Mouse (Mus musculus) spleen, adult 18-20 months (tissue): ENCODE data around the gene Gm20388.
A peak's percentile ranks its signal among the peaks of the same experiment; 100 is the strongest.

Experiments
- DNase-seq, 2 experiments: peaks; one replicate each; pipeline ENCODE4 v3.0.0; 2022; ENCODE audit warnings: mixed read lengths in 2 of 2

The Gm20388 gene

DNA sequence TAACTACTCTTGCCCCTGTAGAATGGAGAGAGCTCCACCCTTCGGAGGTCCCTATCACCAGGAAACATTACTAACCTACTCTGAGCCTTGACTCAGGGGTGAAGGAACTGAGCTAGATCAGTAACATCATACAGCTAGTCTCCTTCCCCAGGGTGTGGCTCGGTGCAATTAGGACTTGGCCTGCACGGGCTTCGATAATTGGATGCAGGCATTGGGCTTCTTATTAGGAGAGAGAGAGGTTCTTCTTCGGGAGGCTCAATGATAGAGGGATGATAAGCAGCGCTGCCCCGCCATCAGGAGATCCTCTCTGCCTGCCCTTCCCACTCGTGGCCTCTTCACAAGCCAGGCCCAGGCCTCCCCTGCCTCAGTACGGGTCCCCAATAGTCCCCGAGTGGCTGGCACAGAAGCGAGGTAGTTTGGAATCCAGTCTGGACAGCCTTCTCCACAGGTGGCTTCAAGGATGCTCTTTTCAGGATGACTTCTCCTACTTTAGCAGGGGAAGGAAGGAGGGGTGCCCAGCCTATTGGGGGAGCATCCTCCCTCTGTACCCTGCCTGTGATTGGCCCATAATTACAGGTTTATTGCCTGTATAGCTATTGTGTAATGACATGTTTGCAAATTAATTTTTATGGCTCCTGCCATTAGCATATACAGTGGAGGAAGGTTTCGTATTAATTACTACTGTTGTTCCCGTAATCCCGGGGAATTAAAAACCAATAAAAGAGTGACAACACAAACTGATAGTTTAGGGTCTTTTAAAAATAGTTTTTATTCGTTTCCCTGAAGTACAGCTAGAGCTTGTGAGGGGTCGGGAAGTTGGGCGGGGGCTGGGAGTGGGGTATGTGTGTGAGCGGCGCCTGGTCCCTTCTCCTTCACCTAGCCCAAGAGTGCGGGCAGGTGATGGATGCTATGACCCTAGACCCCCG lies 575.2 kb downstream of the Gm20388 start:
- DNase-seq = no peak

GRCm38 (mm10) chr8:120486477-120487376 lies 576.1 kb downstream of the Gm20388 start:
- DNase-seq = peak; percentile 74 to 76

- peak in 1 of 2 experiments; percentile 62 for DNase-seq
Measured at GRCm38 (mm10) chr8:120487377-120487728, 576.7 kb downstream of the Gm20388 start.

DNA sequence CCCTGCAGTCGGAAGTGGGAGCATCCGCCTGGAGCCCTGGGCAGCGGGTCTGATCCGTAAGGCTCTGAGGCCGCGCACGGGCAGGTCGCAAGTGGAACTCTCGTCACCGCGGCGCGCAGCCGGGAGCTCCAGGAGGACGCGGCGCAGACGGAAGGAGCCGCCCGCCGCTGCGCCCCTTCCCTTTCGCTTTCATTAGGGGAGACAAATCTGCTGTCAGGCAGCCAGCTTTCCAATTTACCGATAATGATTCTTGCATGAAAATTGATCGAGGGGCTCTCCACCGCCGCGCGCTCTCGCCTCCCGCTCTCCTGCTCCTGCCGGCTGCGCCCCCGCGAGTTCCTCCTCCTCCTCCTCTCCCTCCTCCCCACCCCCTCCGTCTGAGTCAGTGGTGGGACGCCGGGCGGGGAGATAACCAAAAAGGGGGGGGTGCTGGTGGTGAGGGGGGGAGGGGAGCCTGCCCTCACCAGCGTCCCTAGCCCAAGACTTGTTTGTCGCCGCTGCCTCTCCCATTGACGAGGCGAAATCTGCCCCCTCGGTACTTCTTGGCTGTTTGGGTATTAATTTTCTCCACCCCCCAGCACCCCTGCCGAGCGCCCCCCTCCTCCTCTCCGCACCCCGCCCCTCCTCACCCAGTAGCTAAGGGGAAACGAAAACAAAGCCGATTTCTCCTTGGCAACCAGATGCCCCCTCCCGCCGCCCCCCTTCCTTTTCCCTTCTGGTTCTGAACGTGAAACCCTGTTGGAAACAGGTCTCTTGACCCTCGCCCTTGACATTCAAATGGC lies 577.3 kb downstream of the Gm20388 start:
- peak; percentile 67 to 70 for DNase-seq

DNA sequence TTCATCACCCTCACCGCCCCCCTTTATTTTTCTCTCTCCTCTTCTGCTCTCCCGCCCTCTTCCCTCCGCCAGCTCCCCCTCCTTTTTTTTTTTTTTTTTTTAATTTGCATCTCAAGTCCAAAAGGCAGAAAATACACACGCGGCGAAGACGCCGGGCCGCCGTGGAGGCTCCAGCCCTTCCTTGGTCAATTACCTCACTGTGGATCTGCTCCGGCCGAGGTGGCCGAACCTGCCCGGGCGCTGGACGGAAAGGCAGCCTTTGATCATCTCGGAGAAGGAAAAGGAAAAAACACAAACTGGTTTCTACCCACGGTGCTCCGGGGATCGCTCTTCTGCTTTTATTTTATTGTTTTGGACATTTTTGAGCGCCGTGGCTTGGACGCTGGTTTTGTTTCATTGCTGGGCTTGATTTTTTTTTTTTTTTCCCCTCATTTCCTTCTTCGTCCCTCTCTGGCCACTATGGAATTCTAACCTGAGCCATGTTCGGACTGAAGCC lies 578.0 kb downstream of the Gm20388 start:
- DNase-seq = peak in 1 of 2 experiments; percentile 45

DNA sequence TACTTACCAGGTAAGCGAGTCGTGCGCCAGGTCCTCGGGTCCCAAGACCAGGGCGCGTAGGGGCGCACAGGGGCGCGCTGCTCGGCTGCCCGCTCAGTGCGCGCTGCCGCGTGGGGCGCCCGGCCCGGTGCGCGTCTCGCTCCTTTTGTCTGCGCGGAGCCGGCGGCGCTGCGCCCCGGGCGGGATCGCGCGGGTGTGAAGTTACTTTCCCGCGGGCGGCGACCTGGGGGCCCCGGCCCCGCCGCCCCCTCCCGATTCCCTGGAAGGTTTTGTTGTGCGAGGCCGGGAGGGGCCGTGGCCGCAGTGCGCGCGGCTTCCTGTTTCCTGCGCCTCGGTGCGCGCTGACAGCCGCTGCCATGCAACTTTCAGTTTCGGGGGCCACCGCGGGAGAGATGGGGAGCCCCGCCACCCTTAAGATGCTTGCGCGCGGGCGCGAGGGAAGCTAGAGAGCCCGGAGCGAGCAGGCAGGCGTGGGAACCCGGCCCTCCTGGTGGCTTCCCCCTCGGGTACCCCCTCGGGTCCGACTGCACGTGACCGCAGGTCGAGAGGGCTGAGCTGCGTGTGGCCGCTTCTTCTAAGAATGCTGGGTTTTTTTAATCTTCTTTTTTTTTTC lies 578.6 kb downstream of the Gm20388 start:
- DNase-seq = peak; percentile 87 to 88

GRCm38 (mm10) chr8:120489771-120490281 lies 579.2 kb downstream of the Gm20388 start:
- DNase-seq = no peak

DNA sequence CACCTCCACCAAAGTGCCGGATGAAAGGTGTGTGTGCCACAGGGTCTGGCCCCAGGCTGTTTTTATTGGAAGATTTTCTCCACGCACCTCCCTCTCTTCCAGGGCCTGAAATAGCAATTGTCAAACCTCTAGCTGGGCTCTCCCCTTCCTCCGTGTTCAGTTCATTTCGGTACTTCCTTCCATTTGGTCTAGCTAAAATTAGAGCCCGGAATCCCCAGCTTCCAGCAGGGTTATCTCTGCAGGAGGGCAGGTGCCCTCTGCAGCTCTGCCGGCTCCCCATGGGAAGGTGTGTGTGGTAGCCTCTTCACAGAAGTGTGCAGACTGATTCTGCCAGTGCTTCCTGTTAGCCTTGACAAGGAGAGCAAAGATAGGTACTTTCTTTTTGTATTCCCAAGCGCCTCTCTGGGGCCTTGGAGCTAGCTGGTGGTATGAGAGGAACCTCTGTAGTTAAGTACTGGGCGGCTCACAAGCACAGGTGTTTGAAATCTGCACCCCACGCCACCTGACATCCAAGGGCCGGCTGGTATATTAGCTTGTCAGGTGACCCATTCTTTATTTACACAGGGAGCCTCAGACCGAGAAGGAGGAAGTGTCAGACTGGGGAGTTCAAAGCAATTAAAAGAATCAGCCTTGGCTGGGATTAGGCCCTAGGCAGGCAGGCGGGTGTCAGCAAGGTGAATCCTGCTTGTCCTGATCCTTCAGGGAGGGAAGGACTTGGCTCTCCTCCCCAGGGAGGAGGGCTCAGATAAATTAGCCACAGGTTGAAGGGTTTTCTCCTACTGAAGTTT lies 579.9 kb downstream of the Gm20388 start:
- DNase-seq = peak; percentile 36 to 45

GRCm38 (mm10) chr8:120491166-120491793 lies 580.6 kb downstream of the Gm20388 start:
- no peak for DNase-seq

- DNase-seq = no peak
Measured at GRCm38 (mm10) chr8:120492193-120492880, 581.7 kb downstream of the Gm20388 start.

- no peak for DNase-seq
Measured at GRCm38 (mm10) chr8:120492881-120493220, 582.2 kb downstream of the Gm20388 start.

- DNase-seq = no peak
Measured at GRCm38 (mm10) chr8:120493508-120494464, 583.1 kb downstream of the Gm20388 start.

GRCm38 (mm10) chr8:120494903-120495302 lies 584.3 kb downstream of the Gm20388 start:
- DNase-seq = peak; percentile 44 to 50

- DNase-seq = no peak
Measured at GRCm38 (mm10) chr8:120495461-120495860, 584.8 kb downstream of the Gm20388 start.

- no peak for DNase-seq
Measured at GRCm38 (mm10) chr8:120496478-120496877, 585.8 kb downstream of the Gm20388 start.

- DNase-seq = no peak
Measured at GRCm38 (mm10) chr8:120497503-120497946, 586.9 kb downstream of the Gm20388 start.

- DNase-seq = no peak
Measured at GRCm38 (mm10) chr8:120498349-120498831, 587.7 kb downstream of the Gm20388 start.

DNA sequence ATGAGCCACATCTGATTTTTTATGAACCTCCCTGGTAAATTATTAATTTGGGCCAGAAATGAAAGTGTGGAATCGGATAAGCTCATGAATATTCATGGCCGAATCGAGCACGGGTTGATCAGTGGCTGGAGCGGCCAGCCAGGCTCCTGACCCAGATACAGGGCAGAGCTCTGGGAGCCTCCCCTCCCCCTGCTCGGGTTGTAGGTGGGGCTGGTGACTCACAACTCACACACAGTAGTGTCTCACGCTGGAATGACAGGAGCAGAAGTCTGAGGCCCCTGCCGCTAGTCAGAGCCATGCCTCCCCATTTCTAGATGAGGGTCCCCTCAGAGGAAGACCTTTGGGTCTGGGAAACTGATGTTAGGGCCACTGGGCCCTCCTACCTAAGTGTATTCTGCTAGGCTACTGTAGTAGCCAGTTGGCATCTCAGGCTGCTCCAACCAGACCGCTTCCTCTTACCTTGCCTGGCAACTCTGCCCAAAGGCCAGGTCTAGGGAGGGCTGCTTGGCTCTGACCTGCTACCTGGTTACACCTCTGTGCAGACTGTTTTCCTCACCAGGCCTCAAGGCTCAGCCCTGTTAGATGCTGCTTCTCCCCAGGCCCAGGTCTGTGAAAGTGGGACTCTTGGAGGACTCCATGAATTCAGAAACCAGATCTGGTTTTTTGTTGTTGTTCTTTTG lies 588.4 kb downstream of the Gm20388 start:
- no peak for DNase-seq
